Mouse (Mus musculus): Measurements from ENCODE around the gene Pkn1.
A peak's percentile ranks its signal among the peaks of the same experiment; 100 is the strongest.

The Pkn1 gene

DNA sequence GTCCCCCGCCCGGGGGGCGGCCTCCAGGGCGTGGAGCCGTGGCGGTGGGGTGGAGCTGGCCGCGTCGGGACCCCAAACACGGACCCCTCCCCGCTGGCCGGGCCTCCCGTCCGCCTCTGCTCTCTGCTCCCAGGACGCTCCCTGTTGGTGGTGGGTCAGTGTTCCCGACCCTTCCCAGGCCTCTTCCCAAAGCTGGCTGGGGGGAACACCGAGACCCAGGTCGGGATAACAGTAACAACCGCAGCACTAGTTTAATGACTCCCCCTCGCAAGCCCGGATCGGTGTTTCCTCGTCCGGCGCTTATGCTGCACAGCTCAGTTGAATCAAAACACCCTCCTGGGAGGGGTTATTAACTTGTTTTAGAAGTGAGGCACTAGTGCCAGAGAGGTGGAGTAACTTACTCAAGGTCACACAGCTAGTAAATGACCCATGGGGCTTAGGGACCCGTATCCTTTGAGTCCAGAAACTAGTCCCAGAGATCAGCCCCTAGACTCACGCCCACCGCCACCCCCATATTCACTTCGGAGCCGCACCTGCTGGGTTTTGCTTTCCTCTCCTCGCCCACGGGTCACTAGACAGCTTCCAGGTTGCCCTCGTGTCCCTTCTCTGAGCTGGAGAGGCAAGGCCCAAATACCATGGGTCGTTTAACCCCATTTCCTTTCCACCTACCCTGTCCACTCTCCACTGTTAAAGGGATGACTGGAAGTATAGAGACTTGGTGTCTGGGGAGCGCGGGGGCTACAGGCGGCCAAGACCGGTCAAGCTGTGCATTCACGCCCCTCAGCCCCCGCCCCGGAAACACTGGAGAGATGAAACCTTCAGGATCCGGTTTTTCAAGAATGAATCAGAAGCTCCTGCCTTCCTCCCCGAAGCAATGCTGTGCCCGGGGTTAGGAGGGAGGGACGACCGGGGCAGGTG is 46.0 kb downstream of the Pkn1 start:
- no peak for DNase-seq (ENCODE audit: low spot score)

DNA sequence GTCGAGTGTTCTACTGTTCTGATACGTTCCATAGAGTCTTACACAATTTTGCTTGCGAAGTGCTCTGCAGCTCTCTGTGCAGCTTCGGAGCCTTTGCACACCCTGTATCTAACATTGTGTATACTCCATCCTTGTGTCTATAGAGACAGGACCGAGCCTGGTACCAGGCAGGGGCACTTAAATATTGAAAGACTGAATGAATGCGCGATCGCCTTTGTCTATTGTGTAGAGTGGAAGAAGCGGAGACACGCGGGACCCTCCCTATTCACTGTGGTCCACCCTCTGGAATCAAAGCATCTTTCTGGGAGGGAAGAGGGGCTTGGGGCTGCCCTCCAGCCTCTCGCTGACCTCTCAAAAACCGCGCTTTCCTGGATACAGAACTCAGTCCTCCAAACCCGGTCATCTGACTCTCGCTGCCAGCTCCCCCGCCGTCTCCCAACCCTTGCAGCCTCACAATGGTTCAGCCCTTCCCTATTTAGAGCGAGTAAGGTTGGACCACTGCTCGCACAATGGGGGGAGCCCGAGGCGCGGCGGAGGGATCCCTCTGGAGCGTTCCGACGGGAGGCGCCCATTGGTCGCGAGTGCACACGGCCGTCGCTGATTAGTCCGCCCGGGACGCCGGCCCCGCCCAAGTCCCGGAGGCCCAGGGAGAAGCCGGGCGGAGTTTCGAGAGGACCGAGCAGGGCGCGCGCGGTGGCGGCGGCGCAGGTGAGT is 46.8 kb downstream of the Pkn1 start, which contains the start of gene Gipc1:
Gene Gipc1, plus strand, starts transcription at position 648 of the 714 bp plus-strand sequence.
- DNase-seq (ENCODE audit: low spot score): peak; percentile 87

DNA sequence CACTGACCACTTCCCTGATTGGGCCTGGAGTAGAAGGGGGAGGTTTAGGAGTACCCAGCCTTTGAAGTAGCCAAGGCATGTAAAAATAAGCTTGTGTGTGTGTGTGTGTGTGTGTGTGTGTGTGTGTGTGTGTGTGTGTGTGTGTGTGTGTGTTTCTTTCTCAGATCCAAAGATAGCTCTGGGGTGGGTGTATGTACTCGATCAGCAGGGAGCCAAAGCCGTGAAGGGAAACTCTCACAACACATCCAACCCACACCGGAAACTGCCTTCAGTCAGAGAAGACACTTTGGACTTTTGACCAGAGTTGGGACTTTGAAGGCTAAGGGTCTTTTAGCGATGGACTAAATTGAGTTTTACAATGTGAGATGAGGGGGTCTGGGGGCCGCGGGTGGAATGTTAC is 49.3 kb downstream of the Pkn1 start:
- DNase-seq (ENCODE audit: low spot score): no peak

DNA sequence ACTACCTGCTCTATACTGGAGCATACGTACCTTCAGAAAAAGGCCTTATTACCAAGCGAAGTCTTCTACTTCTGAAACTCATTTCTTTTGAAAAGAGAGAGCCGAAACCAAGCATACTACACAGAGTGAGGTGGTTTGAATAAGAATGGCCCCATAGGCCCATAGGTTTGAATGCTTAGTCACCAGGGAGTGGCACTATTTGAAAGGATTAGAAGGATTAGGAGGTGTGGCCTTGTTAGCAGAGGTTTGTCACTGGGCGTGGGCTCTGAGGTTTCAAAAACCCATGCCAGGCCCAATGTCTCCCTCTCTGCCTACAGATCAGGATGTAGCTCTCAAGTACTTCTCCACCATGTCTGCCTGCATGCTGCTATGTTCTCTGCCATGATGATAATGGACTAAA is 50.9 kb downstream of the Pkn1 start:
- no peak for DNase-seq (ENCODE audit: low spot score)

DNA sequence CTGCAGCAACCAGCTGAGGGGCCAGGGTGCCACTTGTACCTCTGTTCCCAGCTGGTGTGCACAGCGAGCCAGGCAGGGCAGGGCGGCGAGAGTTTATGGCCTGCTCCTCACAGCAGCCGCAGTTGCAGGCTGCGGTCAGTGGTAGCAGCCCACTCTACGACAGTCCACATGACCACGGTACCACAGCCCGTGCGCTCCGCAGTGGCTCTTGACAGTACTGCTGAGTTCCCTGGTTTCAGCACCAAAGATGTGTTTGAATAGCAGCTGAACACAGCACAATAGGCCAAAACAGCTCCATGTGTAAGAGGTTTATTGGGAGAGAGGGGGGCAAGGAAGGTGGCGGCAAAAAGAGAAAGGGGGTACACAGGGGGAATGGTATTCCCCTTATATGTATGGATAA is 51.5 kb downstream of the Pkn1 start:
- DNase-seq (ENCODE audit: low spot score): no peak

DNA sequence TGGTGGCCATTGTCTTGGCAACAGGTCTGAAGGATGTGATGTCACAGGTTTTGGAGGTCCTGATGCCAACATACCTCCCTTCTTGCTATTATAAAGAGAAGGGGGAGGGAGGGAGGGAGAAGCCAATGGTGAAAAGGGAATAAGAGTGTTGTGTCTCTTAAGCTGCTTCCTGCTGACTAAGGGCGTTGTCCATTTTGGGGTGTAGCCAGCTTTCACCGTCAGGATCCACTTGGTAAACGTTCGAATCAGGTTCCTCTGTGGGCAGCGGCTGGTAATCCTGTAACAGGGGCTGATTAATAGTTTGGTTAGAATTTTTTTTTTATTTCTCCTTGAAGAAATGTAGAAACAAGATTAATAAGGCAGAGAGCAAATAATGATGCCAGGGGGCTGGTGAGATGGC is 59.3 kb downstream of the Pkn1 start:
- DNase-seq (ENCODE audit: low spot score): no peak

DNA sequence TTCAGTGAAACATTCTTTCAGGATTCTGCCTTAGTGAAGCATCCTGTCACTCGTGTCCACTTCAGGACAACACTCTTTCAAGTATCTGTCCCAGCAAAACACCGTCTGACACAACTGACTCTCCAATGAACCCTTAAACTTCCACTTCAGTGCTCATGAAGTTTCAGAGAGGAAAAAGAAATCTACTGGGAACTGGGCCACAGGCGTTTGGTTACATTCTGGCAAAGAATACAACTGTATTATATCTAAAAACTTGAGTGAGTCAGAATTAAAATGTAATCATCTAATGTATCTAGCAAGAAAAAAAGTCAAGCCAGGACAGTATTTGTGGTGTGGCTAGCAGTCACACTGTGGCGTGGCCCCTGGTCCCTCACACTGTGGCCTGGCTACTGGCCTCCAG is 60.1 kb downstream of the Pkn1 start:
- DNase-seq (ENCODE audit: low spot score): no peak

DNA sequence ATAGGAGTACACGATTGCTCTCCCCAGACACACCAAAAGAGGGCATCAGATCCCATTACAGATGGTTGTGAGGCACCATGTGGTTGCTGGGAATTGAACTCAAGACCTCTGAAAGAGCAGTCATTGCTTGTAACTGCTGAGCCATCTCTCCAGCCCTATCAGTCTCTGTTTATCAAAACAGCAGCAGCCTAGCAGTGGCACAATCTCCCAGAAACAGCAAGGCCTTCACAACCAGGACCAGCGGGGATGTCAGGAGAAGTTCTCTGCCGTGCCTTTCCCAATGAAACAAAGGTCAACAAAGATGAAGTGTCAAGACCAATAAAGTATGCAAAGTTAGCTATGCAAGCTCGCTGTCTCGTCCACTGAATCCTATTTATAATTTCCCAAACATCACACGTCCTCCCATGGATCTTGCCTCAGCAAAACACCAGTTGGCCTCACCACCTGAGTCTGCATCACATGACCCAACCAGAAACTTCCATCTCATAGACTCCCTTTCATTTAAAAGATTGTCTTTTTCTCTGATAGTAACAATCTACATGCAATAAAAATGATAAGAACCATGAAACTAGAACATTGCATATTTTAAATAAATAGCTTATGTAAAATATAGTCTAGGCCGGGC is 66.8 kb downstream of the Pkn1 start:
- no peak for DNase-seq (ENCODE audit: low spot score)

DNA sequence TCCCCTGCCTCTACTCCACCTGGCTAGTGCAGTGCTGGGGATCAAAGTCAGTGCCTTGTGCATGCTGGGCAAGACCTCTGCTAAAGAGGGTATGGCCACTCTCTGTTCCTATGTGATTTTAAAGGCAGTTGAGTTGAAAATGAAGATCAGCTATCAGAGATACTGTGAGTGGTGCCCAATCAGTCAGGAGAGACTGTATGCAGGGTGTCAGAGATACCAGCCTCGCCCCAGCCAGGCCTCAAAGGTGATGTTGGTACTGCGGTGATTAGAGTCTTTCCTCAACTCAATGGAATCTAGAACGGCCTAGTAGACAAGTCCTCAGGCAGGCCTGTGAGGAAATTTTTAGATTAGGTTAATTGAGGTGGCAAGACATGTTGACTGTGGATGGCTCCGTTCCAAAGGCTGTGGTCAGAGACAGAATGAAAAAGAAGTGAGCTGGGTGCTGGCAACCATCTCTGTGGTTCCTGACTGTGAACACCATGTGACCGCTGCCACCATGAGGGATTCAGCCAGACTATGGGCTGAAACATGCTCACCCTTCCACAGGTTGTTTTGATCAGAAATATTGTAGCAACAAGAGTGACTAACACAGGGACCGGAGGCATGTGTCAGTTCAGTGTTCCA is 73.2 kb downstream of the Pkn1 start:
- DNase-seq (ENCODE audit: low spot score): no peak

DNA sequence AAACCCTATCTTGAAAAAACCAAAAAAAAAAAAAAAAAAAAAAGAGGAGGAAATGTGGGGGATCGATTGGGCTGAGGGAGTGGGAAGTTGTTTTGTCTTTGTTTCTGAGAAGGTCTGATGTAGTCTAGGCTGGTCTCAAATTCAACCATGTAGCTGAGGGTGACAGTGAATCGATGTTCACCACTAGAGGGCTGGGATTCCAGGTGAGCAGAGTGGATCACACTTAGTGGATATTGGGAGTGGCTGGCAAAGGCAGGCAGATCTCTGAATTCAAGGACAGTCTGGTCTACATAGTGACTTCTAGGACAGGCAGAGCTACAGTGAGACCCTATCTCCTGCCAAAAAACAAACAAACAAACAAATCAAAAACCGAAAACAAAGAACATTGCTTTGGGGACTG is 74.2 kb downstream of the Pkn1 start:
- DNase-seq (ENCODE audit: low spot score): no peak

DNA sequence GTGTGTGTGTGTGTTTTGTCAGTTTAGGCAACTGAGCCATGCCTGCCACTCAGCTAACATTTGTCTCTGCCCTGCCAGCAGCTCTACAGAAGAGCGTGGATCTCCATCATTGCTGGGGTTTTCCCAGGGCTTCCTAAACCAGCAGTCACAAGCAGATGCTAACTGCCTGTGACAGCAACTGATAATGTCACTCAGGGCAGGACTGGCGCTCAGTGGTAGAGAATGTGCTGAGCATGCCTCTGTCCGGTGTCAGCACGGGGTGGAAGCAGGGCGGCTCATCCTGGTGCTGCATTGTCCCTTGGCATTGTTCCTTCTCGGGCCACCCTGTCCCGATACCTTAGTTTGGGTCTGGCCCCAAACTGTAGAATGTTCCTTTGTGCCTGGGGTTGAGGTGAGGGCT is 75.4 kb downstream of the Pkn1 start:
- DNase-seq (ENCODE audit: low spot score): no peak

DNA sequence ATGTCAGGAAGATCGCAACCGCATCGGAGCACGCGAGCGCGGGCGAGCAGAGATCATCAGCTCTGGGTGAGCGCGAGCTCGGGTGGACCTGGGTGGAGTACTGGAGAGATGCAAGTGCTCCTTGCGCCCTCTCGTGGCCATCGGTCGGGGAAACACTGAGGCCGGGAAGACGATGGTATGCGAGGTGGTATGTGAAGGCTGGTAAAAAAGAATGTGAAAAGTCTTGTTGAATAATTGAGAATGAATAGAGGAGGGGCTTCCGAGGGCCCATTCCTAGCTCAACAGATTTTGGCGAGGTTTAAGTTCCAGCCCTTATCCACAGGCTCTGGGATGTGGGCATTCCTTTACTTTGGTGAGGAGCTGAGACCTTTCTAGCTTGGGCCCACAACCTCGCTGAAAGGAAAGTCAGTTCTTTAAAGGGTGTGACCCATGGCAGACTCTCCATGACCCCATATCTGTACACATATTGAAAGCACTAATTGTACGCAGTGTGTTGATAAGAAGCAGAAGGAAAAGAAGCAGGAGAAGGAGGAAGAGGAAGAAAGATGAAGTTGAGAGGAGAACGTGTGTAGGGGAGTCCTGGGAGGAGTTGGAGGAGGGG is 76.5 kb downstream of the Pkn1 start:
- DNase-seq (ENCODE audit: low spot score): peak; percentile 94

DNA sequence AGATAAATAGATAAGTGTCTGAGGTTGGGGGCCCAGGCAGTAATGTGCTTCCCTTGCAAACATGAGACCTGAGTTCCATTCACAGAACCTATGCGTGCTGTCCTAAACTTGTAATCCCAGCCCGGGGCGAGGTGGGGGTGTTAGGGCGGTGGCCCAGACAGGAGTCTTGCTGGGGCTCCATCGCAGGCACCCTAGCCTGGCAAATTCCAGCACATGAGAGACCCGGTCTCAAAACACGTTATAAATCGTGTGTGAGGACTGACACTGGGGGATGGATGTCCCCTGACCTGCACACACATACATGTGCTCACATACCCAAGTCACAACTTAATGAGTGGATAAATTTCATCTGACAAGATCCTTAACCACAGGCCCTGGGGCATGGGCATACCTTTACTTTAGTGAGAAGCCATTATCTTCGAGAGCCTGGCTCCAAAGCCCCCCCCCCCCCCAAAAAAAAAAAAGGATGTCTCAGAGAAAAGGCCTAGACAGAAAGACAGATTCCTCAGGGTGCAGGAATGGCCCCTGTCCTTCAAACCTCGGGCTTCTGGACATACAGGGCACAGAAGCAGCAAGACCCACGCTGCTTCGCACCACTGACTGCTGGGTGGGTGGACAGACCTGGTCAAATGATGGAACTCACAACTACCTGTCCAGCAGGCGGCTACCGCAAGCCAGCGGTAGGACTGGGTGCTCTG is 77.1 kb downstream of the Pkn1 start:
- DNase-seq (ENCODE audit: low spot score): no peak

DNA sequence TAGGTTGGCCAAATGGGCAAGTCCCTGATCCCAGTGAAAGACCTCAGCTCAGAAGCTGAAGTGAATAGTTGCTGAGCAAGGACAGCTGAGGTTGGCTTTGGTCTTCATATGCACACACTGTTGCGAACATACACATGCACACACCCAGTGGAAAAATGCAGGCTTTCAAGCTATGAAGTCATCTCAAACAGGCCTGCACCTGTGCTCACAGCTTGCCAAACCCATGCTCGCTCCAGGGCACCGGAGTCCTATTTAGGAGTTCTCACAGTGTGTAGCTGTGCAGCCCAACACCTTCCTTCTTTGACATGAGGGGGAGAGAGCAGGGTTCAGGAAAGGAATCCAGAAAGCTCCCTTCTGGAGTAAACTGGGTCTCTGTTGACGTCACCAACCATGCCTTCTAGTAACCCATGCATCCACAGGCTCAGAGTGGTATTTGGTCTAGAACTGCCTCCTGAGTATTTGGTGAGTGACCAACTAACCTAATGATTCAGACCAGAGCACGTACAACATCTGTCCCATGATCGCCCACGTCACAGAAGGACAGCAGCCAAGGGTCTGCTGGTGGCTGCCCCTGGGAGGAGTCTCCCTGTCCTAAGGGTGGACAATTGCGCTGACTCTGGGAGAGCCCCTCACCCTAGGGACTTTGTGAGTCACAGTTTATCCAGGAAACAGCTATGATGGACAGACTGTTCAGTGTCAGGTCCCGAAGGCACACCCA is 79.3 kb downstream of the Pkn1 start:
- no peak for DNase-seq (ENCODE audit: low spot score)

DNA sequence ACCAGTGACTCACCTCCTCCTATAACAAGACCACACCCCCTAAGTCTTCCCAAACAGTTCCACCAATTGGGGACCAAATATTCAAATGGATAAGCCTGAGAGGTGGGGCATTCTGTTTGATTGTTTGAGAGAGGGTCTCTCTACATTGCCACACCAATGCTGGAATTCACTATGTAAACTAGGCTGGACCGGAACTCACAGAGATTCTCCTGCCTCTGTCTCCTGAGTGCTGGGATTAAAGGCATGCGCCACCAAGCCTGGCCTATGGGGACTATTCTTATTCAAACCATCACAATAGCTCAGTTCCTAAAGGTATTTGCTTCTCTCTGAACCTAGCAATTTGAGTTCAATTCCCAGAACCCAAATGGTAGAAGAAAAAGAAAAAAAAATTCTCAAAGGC is 80.4 kb downstream of the Pkn1 start:
- no peak for DNase-seq (ENCODE audit: low spot score)

DNA sequence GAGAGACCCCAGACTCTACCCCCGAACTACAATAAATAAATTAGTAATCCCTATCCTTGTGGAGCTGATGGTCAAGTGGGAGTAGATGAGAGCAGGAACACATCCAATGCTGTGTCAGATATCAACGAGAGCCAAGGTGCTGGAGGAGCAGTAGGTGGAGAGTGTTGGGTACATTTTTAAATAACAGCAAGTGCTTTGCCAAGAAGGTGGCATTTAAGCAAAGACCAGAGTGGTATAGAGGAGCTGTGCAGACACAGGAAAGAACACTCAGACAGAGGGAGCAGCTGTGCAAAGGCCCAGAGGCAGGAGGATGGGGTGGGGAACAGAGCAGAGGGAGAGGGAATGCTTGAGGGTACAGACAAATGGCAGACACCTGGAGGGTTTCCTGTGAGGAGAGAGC is 81.9 kb downstream of the Pkn1 start:
- DNase-seq (ENCODE audit: low spot score): no peak

DNA sequence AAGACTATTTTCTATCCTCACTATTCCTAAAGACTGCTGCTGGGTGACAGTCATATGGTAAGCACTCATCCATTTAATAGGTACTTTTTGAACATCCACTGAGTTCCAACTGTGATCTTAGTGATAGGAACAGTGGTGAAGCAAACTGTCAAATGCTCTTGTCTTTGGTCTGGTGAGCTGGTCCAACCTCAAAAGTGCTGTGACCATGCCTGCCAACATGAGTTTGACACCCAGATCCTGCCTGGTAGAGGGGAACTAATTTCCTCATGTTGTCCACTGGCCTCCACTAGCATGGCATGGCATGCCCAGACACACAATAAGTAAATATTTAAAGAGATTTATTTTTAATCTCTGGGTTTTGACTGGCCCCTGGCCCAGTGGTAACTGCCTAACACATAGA is 82.4 kb downstream of the Pkn1 start:
- no peak for DNase-seq (ENCODE audit: low spot score)
